Mouse (Mus musculus) E14TG2a.4 (cell line): ENCODE data around the gene Olfr70.

ENCODE experiments used
- H3K27me3 ChIP-seq: 2 replicates; pipeline ENCODE4 v1.6.1; 2014; ENCODE audit warnings: low read length, control low read depth; ENCODE audit not compliant: insufficient read depth
- H3K36me3 ChIP-seq: 2 replicates; pipeline ENCODE4 v1.6.1; 2014; ENCODE audit warnings: low read length, control low read depth; ENCODE audit not compliant: insufficient read depth
- H3K4me1 ChIP-seq: replicated peaks from 2 replicates; pipeline ENCODE4 v1.6.1; 2014; ENCODE audit warnings: low read depth, low read length, control low read depth
- H3K4me3 ChIP-seq: replicated peaks from 2 replicates; pipeline ENCODE4 v1.5.1; 2014; ENCODE audit warnings: mild to moderate bottlenecking, low read length
- H3K9me3 ChIP-seq: 2 replicates; pipeline ENCODE4 v1.6.1; 2014; ENCODE audit warnings: low read length, control low read depth
- CTCF ChIP-seq: conservative IDR thresholded peaks from 2 replicates; pipeline ENCODE4 v1.5.1; 2014; ENCODE audit warnings: low read length
- NANOG ChIP-seq: IDR thresholded peaks from 2 replicates; pipeline ENCODE4 v1.6.1; 2014; ENCODE audit warnings: borderline replicate concordance, low read length, mixed read lengths
- POU5F1 ChIP-seq: IDR thresholded peaks from 2 replicates; pipeline ENCODE4 v1.6.1; 2014; ENCODE audit warnings: low read length, borderline replicate concordance

The Olfr70 gene

DNA sequence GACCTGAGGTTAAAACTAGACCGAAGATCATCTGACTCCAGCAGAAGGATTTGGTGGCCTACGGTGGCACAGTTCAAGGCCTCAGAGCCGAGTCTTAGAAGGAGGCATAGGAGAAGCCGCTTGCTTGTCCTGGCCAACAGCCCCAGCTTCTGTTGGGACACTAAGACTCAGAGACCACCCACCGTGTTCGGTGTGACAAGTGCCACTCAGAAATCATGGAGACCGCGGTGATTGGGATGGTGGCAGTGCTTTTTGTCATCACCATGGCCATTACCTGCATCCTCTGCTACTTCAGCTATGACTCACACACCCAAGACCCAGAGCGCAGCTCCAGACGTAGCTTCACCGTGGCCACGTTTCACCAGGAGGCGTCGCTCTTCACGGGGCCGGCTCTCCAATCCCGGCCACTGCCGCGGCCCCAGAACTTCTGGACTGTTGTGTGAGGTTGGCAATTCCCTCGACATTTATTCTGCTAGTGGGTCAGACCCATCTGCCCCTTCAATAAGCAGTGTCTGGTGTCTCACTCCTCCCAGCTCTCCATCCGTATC lies 30.2 kb upstream of the Olfr70 start:
- no peaks in the 10 kb centered on the region for H3K36me3 ChIP-seq
- H3K9me3 ChIP-seq = no peaks in the 10 kb centered on the region
- peaks cover 37% of the 10 kb centered on the region for H3K4me1 ChIP-seq
- H3K27me3 ChIP-seq = peaks cover 37% of the 10 kb centered on the region
- no peak overlapping the region for H3K4me3 ChIP-seq
- TF ChIP-seq CTCF (no peak; the same call in 1 of the 2 replicates), POU5F1 (no peak), NANOG (no peak)

DNA sequence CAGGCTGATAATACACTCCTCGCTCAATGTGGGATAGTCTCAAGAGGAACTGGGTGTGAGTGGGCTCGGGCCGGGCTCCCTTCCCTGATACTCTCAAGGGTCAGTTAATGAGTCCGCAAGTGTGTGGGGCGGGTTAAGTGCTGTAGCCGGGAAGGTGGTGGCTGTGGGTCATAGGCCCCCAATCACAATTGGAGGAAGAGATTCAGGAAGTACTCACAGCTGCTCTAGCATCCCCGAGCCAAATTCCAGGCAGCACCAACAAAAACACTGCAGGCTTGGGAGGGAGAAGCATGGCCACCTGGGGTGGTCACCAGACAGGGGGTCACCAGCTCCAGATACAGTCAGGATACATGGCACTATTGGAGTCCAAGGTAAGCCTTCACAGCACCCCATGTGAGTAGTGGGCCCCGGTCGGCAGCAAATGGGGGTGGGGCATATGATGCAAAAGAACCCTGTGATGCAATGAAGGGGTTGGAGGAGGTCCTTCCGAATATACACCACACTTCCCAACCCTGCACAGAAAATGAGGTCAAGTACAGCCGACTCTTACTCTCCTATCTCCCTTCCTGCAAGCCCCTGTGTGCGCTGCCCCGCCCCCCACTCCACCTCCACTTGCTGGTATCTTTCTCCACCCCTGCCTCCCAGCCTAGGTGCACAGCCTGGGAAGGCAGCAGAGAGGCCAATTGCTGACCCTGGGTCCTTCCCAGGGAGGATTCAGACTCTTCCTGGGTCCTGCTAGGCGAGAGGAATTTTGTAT lies 29.4 kb upstream of the Olfr70 start, which contains the start of gene Spaar:
Gene Spaar, plus strand, starts transcription at position 241 of the 757 bp plus-strand sequence.
- Histone ChIP-seq H3K36me3 (no peaks in the 10 kb centered on the region), H3K27me3 (peaks cover 37% of the 10 kb centered on the region), H3K4me1 (peaks cover 37% of the 10 kb centered on the region), H3K4me3 (no peak within 1 kb of the TSS), H3K9me3 (no peaks in the 10 kb centered on the region)
- TF ChIP-seq NANOG (no peak), POU5F1 (no peak), CTCF (no peak)

DNA sequence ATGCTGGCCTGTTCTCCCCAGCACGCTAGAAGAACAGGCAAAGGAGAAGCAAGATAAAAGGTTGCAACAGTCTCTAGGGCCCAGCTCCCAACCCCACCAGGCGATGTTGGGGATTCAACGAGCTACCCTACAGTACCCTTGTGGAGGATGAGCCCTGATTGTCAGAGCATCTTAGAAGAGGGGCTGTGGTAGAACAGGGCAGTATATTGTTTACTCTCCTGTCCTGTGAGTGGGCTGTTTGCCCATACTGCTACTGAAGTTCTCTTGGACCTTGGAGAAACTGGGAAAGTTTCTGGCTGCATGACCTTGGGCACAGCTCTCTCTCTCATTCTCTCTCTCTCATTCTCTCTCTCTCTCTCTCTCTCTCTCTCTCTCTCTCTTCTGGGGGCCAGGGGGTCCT lies 28.5 kb upstream of the Olfr70 start:
- TF ChIP-seq NANOG (no peak), CTCF (no peak), POU5F1 (no peak)
- no peak overlapping the region for H3K4me3 ChIP-seq
- H3K9me3 ChIP-seq = no peaks in the 10 kb centered on the region
- peaks cover 37% of the 10 kb centered on the region for H3K27me3 ChIP-seq
- H3K36me3 ChIP-seq = no peaks in the 10 kb centered on the region
- peaks cover 37% of the 10 kb centered on the region for H3K4me1 ChIP-seq

DNA sequence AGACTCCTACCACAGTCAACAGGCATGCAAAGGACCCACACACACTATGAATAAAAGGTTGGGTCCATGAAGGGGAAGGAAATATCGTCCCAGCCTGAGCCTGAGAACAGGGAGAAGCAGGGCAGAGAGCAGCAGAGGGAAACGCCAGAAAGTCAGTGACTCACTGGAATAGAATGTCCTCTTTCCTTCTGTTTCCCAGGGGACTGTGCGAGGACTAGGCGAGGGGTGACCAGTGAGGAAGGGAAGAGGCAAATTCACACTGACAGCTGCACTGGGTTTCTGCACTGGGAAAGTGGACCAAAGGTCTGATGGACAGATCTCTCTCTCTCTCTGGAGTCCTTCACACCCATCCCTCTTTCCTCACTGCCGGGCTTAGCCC lies 28.0 kb upstream of the Olfr70 start:
- H3K9me3 ChIP-seq = no peaks in the 10 kb centered on the region
- H3K27me3 ChIP-seq = peaks cover 37% of the 10 kb centered on the region
- no peak overlapping the region for H3K4me3 ChIP-seq
- no peaks in the 10 kb centered on the region for H3K36me3 ChIP-seq
- H3K4me1 ChIP-seq = peaks cover 37% of the 10 kb centered on the region
- TF ChIP-seq CTCF (no peak), POU5F1 (no peak), NANOG (no peak)

DNA sequence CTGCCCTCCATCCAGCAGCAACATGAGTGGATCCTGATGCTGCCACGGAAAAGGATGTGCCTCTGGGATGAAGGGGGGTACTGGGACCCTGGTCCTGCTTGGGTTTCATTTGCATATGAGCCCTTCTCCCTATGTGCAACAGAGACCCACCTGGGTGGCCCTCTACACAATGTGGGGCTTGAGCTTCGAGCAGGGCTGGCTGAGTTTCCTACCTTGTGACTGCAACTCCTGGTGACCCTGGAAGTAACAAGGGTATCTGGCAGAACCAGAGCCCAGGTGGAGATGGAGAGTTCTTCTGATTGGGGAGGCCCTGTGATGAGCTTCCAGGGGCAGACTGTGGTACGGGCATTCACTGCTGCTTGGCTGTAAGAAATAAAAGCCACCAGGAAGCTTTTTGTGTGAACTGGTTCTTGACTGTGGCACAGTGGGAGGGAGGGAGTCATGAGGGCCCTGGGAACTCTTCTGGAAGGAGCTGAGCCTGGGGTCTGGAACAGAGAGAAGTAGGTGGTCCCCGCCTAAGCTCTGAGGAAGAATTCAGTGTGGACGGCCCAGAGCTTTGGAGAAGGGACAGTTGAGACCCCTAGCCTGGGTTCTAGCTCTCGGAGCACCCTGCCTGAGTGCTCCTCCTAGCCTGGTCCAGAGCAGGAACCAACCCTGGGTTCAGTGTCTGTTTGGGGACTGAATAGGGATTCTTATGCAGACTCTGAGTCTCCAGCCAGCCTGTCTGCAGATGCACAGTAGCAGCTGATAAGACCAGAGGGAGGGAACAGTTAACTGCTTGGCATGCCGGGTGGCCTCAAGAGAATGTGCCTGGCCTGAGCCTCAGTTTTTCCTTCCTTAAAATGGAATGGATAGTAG lies 27.3 kb upstream of the Olfr70 start:
- Histone ChIP-seq H3K27me3 (peaks cover 32% of the 10 kb centered on the region), H3K4me1 (peaks cover 37% of the 10 kb centered on the region), H3K9me3 (no peaks in the 10 kb centered on the region), H3K4me3 (no peak overlapping the region), H3K36me3 (no peaks in the 10 kb centered on the region)
- no peak for TF ChIP-seq CTCF

DNA sequence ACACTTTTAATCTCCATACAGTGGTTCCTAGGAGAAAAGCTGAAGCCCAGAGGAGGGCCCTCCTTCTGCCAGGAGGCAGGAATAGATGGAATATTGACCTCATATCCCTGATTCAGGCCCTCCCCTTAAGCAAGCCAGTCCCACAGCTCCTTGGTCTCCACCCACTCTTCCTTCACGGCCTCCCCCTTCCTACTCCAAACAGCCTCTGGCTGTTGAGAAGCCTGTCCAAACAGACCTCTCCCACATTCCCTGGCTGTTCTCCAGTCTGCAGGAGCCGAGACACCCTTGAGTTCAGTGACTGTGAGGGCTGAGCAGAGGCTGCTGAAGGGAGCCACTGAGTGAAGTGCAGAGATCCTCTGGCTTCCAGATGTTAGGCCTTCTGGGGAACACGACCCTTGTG lies 26.4 kb upstream of the Olfr70 start, which contains the start of gene Hrct1:
Gene Hrct1, plus strand, starts transcription at position 194 of the 400 bp plus-strand sequence.
- TF ChIP-seq POU5F1 (no peak), NANOG (no peak), CTCF (no peak)
- H3K36me3 ChIP-seq = no peaks in the 10 kb centered on the region
- peaks cover 25% of the 10 kb centered on the region for H3K27me3 ChIP-seq
- peaks cover 37% of the 10 kb centered on the region for H3K4me1 ChIP-seq
- H3K9me3 ChIP-seq = no peaks in the 10 kb centered on the region
- H3K4me3 ChIP-seq = no peak within 1 kb of the TSS

DNA sequence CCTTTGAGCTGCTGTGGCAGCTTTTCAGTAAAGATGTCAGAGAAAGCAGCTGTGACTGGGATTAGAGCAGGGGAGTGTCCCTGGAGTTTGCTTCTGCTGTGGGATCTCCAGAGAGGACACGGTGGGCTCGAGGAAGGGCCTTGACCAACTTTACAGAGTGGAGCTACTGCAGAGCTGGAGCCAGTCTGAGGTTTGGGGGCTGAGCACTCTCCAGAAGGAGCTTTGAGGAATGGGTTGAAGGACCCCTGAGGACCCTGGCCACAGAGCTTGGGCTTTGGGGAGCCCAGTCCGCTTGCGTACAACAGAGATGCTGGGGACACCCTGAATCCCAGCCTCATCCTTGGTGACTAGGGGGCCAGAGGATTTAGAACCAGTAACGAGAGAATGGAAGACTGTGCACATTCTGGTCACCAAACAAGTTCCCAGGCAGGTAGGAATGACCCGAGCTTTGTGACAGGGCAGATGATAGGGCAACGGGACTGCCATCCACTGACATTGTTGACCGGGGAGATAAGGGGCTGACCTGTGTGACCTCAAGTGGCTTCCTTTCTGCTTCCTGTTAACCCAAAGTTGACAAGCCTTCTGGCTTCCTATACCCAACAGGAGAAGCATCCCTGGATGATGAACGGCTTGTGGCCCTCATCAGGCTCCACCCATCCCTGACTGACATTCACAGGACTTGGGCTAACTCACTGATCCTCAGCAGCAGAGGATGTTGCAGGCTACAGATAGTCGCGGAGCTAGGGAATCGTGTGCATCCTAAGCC lies 25.8 kb upstream of the Olfr70 start:
- Histone ChIP-seq H3K9me3 (no peaks in the 10 kb centered on the region), H3K36me3 (no peaks in the 10 kb centered on the region), H3K27me3 (peaks cover 25% of the 10 kb centered on the region), H3K4me3 (no peak overlapping the region), H3K4me1 (peaks cover 37% of the 10 kb centered on the region)
- TF ChIP-seq NANOG = no peak
- no peak for TF ChIP-seq POU5F1
- TF ChIP-seq CTCF = no peak

DNA sequence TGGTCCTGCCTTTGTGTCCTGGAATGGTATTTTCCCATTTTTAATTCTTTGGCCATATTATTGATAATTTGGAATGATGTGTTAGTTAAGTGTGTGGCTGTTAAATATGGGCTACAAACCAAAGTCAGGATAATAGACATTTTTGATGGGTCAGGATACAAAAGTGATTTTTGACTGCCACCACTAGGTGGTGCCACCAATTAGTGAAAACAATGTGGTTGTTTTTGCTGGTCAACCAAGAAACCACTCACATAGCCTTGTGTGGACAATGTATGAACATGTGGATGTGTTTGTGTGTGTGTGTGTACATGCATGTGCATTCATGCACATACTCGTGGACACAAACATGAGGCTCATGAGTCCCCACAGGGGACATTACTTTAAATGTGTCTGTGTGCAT lies 24.2 kb upstream of the Olfr70 start:
- Histone ChIP-seq H3K4me1 (peaks cover 22% of the 10 kb centered on the region), H3K4me3 (no peak overlapping the region), H3K27me3 (peaks cover 16% of the 10 kb centered on the region), H3K36me3 (no peaks in the 10 kb centered on the region), H3K9me3 (no peaks in the 10 kb centered on the region)
- TF ChIP-seq CTCF (peak; percentile 64), POU5F1 (no peak)
